Comparison of ENCODE assay signal across 20 mouse cellular contexts in genomic region chr13:35764559-35764958, GRCm38 (mm10).
DNase-seq lines count a peak whose midpoint lies in the region; ATAC-seq and TF ChIP-seq lines count a peak whose summit lies in the region.
"Had no signal": no experiment of that assay in that cellular context is flagged by ENCODE, and none has a peak within 500 bp of the region (broad histone marks: within the 10 kb centered on the region; RNA-seq: fewer than 3 reads in every experiment).

No protein-coding gene starts in this region.

- TF ChIP-seq RAD21 in MEL (IDR thresholded peaks at IDR 0.05; ENCODE audit: low read depth, low read length), result no peak

- H3K36me3 ChIP-seq in heart, embryonic 11.5 days (ENCODE audit: control insufficient read depth, insufficient read depth, low read length), result 0 out of 2 replicates have a peak, but pooled peaks cover 2% of the 10 kb centered on the region
- no peaks in the 10 kb centered on the region for H3K36me3 ChIP-seq in liver, embryonic 11.5 days (ENCODE audit: control insufficient read depth, insufficient read depth, low read length)
- peaks cover 0 to 67% of the 10 kb centered on the region in 2 experiments; a peak in 2 of 4 replicates for H3K36me3 ChIP-seq in MEL (ENCODE audit: control insufficient read depth in 1 of 2, insufficient read depth in 2 of 2, low read length in 2 of 2)
- H3K36me3 ChIP-seq in liver, embryonic 15.5 days (replicated peaks), result no peaks in the 10 kb centered on the region
- H3K36me3 ChIP-seq: embryonic facial prominence, embryonic 13.5 days; forebrain, embryonic 12.5 days had no signal

- no peak overlapping the region for H3K9ac ChIP-seq in heart, embryonic 11.5 days (ENCODE audit: low read depth, low read length)
- 0 out of 2 replicates have a peak overlapping the region, but pooled peaks have one; percentile 9 for H3K9ac ChIP-seq in liver, embryonic 11.5 days (ENCODE audit: low read depth, low read length)
- no peak overlapping the region for H3K9ac ChIP-seq in MEL (ENCODE audit: control insufficient read depth, low read depth, low read length, poor library complexity, severe bottlenecking)
- no peak overlapping the region for H3K9ac ChIP-seq in liver, embryonic 15.5 days
- H3K9ac ChIP-seq: embryonic facial prominence, embryonic 13.5 days; forebrain, embryonic 12.5 days; hindbrain, embryonic 14.5 days had no signal

- DNase-seq in heart, adult 8-10 months (ENCODE audit: low spot score), result no peak
- no peak for DNase-seq in liver, embryonic 11.5 days (ENCODE audit: low spot score)
- DNase-seq in liver, result no peak
- no peak for DNase-seq in MEL (ENCODE audit: low read depth, low spot score)
- no peak for DNase-seq in cerebellum, postnatal 10 days
- DNase-seq: adrenal gland, postnatal 14 days; cerebellum, adult 11-12 months; cerebellum, adult 9-10 months; cerebellum, postnatal 36 days; gastrocnemius, postnatal 10 days; heart, adult 18-20 months had no signal

- no peaks in the 10 kb centered on the region for H3K9me3 ChIP-seq in heart, embryonic 11.5 days (replicated peaks; ENCODE audit: control insufficient read depth, low read length)
- H3K9me3 ChIP-seq in liver, embryonic 11.5 days (ENCODE audit: control insufficient read depth, low read length), result no peaks in the 10 kb centered on the region
- H3K9me3 ChIP-seq in MEL (replicated peaks; ENCODE audit: insufficient read depth, low read length), result no peaks in the 10 kb centered on the region
- H3K9me3 ChIP-seq in liver, embryonic 15.5 days (replicated peaks), result no peaks in the 10 kb centered on the region
- H3K9me3 ChIP-seq: embryonic facial prominence, embryonic 13.5 days; forebrain, embryonic 12.5 days; hindbrain, embryonic 10.5 days had no signal

- TF ChIP-seq POLR2A in MEL (IDR thresholded peaks at IDR 0.05; ENCODE audit: control insufficient read depth in 1 of 2, insufficient read depth in 1 of 2, low read depth in 1 of 2, low read length in 2 of 2, poor library complexity in 1 of 2), result no peak

- TF ChIP-seq CTCF in MEL (IDR thresholded peaks at IDR 0.05 in 2 of 3, conservative IDR thresholded peaks at IDR 0.05 in 1 of 3; ENCODE audit: control insufficient read depth in 1 of 3, insufficient read depth in 1 of 3, low read depth in 2 of 3, low read length in 3 of 3, poor library complexity in 1 of 3, severe bottlenecking in 1 of 3), result no peak

- no peak for ATAC-seq in heart, embryonic 11.5 days (replicated peaks; ENCODE audit: insufficient number of reproducible peaks, low FRiP score, low TSS enrichment)
- ATAC-seq in liver, embryonic 11.5 days (replicated peaks; ENCODE audit: low FRiP score), result peak; percentile 66
- peak; percentile 42 for ATAC-seq in liver, embryonic 15.5 days (ENCODE audit: insufficient read depth)
- ATAC-seq: activated CD4-positive, CD25-positive, alpha-beta regulatory T cell, adult 4 months; forebrain, embryonic 16.5 days; Patski had no signal

- H3K27ac ChIP-seq in heart, embryonic 11.5 days (ENCODE audit: low read depth, low read length), result peak overlapping the region; percentile 88
- peak overlapping the region; percentile 48; the same call in 1 of the 2 replicates for H3K27ac ChIP-seq in liver, embryonic 11.5 days (ENCODE audit: low read depth, low read length)
- no peak overlapping the region for H3K27ac ChIP-seq in MEL (ENCODE audit: control insufficient read depth, low read depth, low read length)
- H3K27ac ChIP-seq in liver, embryonic 15.5 days (replicated peaks), result peak overlapping the region; percentile 34; the same call in 1 of the 2 replicates
- H3K27ac ChIP-seq: embryonic facial prominence, embryonic 13.5 days; forebrain, embryonic 12.5 days; hindbrain, embryonic 10.5 days; hindbrain, embryonic 14.5 days had no signal

- H3K4me1 ChIP-seq in heart, embryonic 11.5 days (ENCODE audit: control insufficient read depth, insufficient read depth, low read length), result peaks cover 31% of the 10 kb centered on the region
- peaks cover 60% of the 10 kb centered on the region for H3K4me1 ChIP-seq in liver, embryonic 11.5 days (replicated peaks; ENCODE audit: control insufficient read depth, insufficient read depth, low read length)
- H3K4me1 ChIP-seq in MEL (ENCODE audit: control insufficient read depth in 1 of 2, insufficient read depth in 2 of 2, low read length in 2 of 2), result peaks cover 43 to 60% of the 10 kb centered on the region in 2 experiments
- peaks cover 93% of the 10 kb centered on the region for H3K4me1 ChIP-seq in liver, embryonic 15.5 days (replicated peaks)

- 38% methylated on average over 3 of the region's 3 CpGs for WGBS in heart, embryonic 11.5 days (ENCODE audit: insufficient replicate concordance)
- 26% methylated on average over 3 of the region's 3 CpGs for WGBS in liver, embryonic 11.5 days
- WGBS in liver, embryonic 15.5 days (ENCODE audit: insufficient replicate concordance), result 20% methylated on average over 3 of the region's 3 CpGs

- peaks cover 68% of the 10 kb centered on the region for H3K79me2 ChIP-seq in MEL (ENCODE audit: control insufficient read depth, insufficient read depth, low read length, poor library complexity)

- no peaks in the 10 kb centered on the region for H3K27me3 ChIP-seq in heart, embryonic 11.5 days (ENCODE audit: control insufficient read depth, insufficient read depth, low read length)
- no peaks in the 10 kb centered on the region for H3K27me3 ChIP-seq in liver, embryonic 11.5 days (replicated peaks; ENCODE audit: control insufficient read depth, insufficient read depth, low read length)
- H3K27me3 ChIP-seq in MEL (ENCODE audit: control insufficient read depth in 1 of 2, insufficient read depth in 2 of 2, low read length in 2 of 2), result no peaks in the 10 kb centered on the region
- H3K27me3 ChIP-seq in liver, embryonic 15.5 days, result no peaks in the 10 kb centered on the region
- H3K27me3 ChIP-seq: embryonic facial prominence, embryonic 13.5 days; forebrain, embryonic 12.5 days; Patski had no signal

- H3K4me2 ChIP-seq in heart, embryonic 11.5 days, result no peak overlapping the region
- H3K4me2 ChIP-seq in liver, embryonic 11.5 days, result peak overlapping the region; percentile 29; the same call in 1 of the 2 replicates
- peak overlapping the region; percentile 4; the same call in 1 of the 2 replicates for H3K4me2 ChIP-seq in liver, embryonic 15.5 days
- H3K4me2 ChIP-seq: embryonic facial prominence, embryonic 13.5 days; forebrain, embryonic 12.5 days; hindbrain, embryonic 14.5 days had no signal

- TF ChIP-seq EP300 in MEL (IDR thresholded peaks at IDR 0.05; ENCODE audit: low read depth in 1 of 2, low read length in 2 of 2), result peak in 1 of 2 experiments; percentile 37; a peak in 1 of 4 replicates

- H3K4me3 ChIP-seq in heart, embryonic 11.5 days (ENCODE audit: low read depth, low read length), result no peak overlapping the region
- H3K4me3 ChIP-seq in liver, embryonic 11.5 days (ENCODE audit: low read depth, low read length), result no peak overlapping the region
- H3K4me3 ChIP-seq in MEL (ENCODE audit: control insufficient read depth in 1 of 2, insufficient read depth in 1 of 2, low read depth in 2 of 2, low read length in 2 of 2), result no peak overlapping the region
- no peak overlapping the region for H3K4me3 ChIP-seq in liver, embryonic 15.5 days (replicated peaks)
- H3K4me3 ChIP-seq: embryonic facial prominence, embryonic 13.5 days; forebrain, embryonic 12.5 days; hindbrain, embryonic 10.5 days had no signal

TF ChIP-seq in MEL, 35 proteins besides CTCF, POLR2A, EP300 and RAD21:
- TF ChIP-seq TCF12 (IDR thresholded peaks at IDR 0.05; ENCODE audit: low read depth, low read length) (peak; percentile 8; the same call in 1 of the 2 replicates), KAT2A (conservative IDR thresholded peaks at IDR 0.05; ENCODE audit: low read depth, low read length) (0 out of 2 replicates have a peak, but pooled peaks have one; percentile 17), E2F4 (IDR thresholded peaks at IDR 0.05; ENCODE audit: borderline replicate concordance, low read depth, low read length) (no peak), MYB (IDR thresholded peaks at IDR 0.05; ENCODE audit: low read depth, low read length) (no peak), ETS1 (IDR thresholded peaks at IDR 0.05; ENCODE audit: low read depth, low read length) (peak; percentile 96)
